7 mouse cellular contexts compared by ENCODE assay signal in genomic region chr9:56159456-56159855, GRCm38 (mm10). TPM values are rescaled to one million over a fixed set of nuclear protein-coding genes. Genes with fewer than 3 reads are reported as not detected.
DNase-seq lines count a peak whose midpoint lies in the region; ATAC-seq and TF ChIP-seq lines count a peak whose summit lies in the region.

No protein-coding gene starts in this region.

- no peak for TF ChIP-seq EP300 in lung, postnatal 0 days (IDR thresholded peaks at IDR 0.05)

- no peaks in the 10 kb centered on the region for H3K36me3 ChIP-seq in lung, postnatal 0 days (ENCODE audit: insufficient read depth, low read length)
- no peaks in the 10 kb centered on the region for H3K36me3 ChIP-seq in forebrain, embryonic 16.5 days (ENCODE audit: control insufficient read depth, insufficient read depth)
- no peaks in the 10 kb centered on the region for H3K36me3 ChIP-seq in liver, embryonic 13.5 days

- H3K27ac ChIP-seq in lung, postnatal 0 days (ENCODE audit: low read length) = no peak overlapping the region
- H3K27ac ChIP-seq in forebrain, embryonic 16.5 days (ENCODE audit: low read length) = no peak overlapping the region
- H3K27ac ChIP-seq in liver, embryonic 13.5 days = no peak overlapping the region

- H3K4me1 ChIP-seq in lung, postnatal 0 days (ENCODE audit: insufficient read depth, low read depth, low read length) = no peaks in the 10 kb centered on the region; the same call in 1 of the 2 replicates
- H3K4me1 ChIP-seq in forebrain, embryonic 16.5 days (replicated peaks; ENCODE audit: control insufficient read depth, insufficient read depth, low read length) = peaks cover 25% of the 10 kb centered on the region
- peaks cover 18% of the 10 kb centered on the region for H3K4me1 ChIP-seq in liver, embryonic 13.5 days (replicated peaks)

- peak overlapping the region; percentile 81; the same call in 1 of the 2 replicates for H3K4me2 ChIP-seq in lung, postnatal 0 days (replicated peaks; ENCODE audit: low read depth, low read length)
- H3K4me2 ChIP-seq in forebrain, embryonic 16.5 days (ENCODE audit: low read length) = peak overlapping the region; percentile 84
- H3K4me2 ChIP-seq in liver, embryonic 13.5 days = peak overlapping the region; percentile 95

- TF ChIP-seq CTCF in lung, postnatal 0 days (IDR thresholded peaks at IDR 0.05) = no peak

- 17% methylated on average over 2 of the region's 2 CpGs for WGBS in lung, postnatal 0 days
- WGBS in forebrain, embryonic 16.5 days = 0% methylated on average over 2 of the region's 2 CpGs
- 53% methylated on average over 2 of the region's 2 CpGs for WGBS in liver, embryonic 13.5 days (ENCODE audit: insufficient replicate concordance)

- no peaks in the 10 kb centered on the region for H3K9me3 ChIP-seq in lung, postnatal 0 days (ENCODE audit: low read length)
- no peaks in the 10 kb centered on the region for H3K9me3 ChIP-seq in forebrain, embryonic 16.5 days (ENCODE audit: control insufficient read depth, low read length)
- no peaks in the 10 kb centered on the region for H3K9me3 ChIP-seq in liver, embryonic 13.5 days (replicated peaks)

- no peak overlapping the region for H3K9ac ChIP-seq in lung, postnatal 0 days (replicated peaks; ENCODE audit: low read depth)
- peak overlapping the region; percentile 90; the same call in 1 of the 2 replicates for H3K9ac ChIP-seq in forebrain, embryonic 16.5 days (replicated peaks; ENCODE audit: low read depth, low read length)
- H3K9ac ChIP-seq in liver, embryonic 13.5 days = no peak overlapping the region

- DNase-seq in lung, postnatal 0 days (ENCODE audit: low spot score) = no peak
- no peak for DNase-seq in lung, postnatal 25 days (ENCODE audit: low spot score)
- DNase-seq in liver, embryonic 13.5 days = no peak
- DNase-seq in adrenal gland, postnatal 14 days = no peak
- DNase-seq in left cerebral cortex, adult 11 months (ENCODE audit: low spot score) = no peak
- no peak for DNase-seq in right cerebral cortex, postnatal 36 days (ENCODE audit: low spot score in 2 of 2)

- H3K4me3 ChIP-seq in lung, postnatal 0 days (ENCODE audit: low read depth, low read length) = no peak overlapping the region
- H3K4me3 ChIP-seq in forebrain, embryonic 16.5 days (replicated peaks; ENCODE audit: low read length) = peak overlapping the region; percentile 84
- peak overlapping the region; percentile 85; the same call in 1 of the 2 replicates for H3K4me3 ChIP-seq in liver, embryonic 13.5 days (replicated peaks)

- ATAC-seq in lung, postnatal 0 days = no peak
- no peak for ATAC-seq in forebrain, embryonic 16.5 days
- ATAC-seq in liver, embryonic 13.5 days (ENCODE audit: low read depth) = no peak

- H3K27me3 ChIP-seq in lung, postnatal 0 days (replicated peaks; ENCODE audit: insufficient read depth, low read length) = no peaks in the 10 kb centered on the region
- H3K27me3 ChIP-seq in forebrain, embryonic 16.5 days (replicated peaks; ENCODE audit: control insufficient read depth, insufficient read depth, low read length) = no peaks in the 10 kb centered on the region
- no peaks in the 10 kb centered on the region; the same call in 1 of the 2 replicates for H3K27me3 ChIP-seq in liver, embryonic 13.5 days

RNA-seq across cellular contexts. Expression of gene Tspan3, which starts 5.8 kb away (rescaled TPM):
- polyA plus RNA-seq in lung, postnatal 0 days (2015; fragmentation: Nextera tagmentation; extraction: Ambion mirVana) = 177 and 190 TPM in 2 replicates
- 553 and 582 TPM in 2 replicates for polyA plus RNA-seq in forebrain, embryonic 16.5 days (2015; fragmentation: Nextera tagmentation; extraction: Ambion mirVana)
- polyA plus RNA-seq in liver, embryonic 13.5 days (2015; fragmentation: Nextera tagmentation; extraction: Ambion mirVana) = 46.5 TPM in 2 replicates
- total RNA-seq in adrenal gland, postnatal 14 days (2021) = 121 and 122 TPM in 2 replicates
